In genomic region chr16:38304460-38305194, GRCm38 (mm10) we compare ENCODE assay signal across 9 mouse cellular contexts. TPM values are rescaled to one million over a fixed set of nuclear protein-coding genes. Genes with fewer than 3 reads are reported as not detected.
DNase-seq lines count a peak whose midpoint lies in the region; ATAC-seq and TF ChIP-seq lines count a peak whose summit lies in the region.
"Had no signal": no experiment of that assay in that cellular context is flagged by ENCODE, and none has a peak within 500 bp of the region (broad histone marks: within the 10 kb centered on the region; RNA-seq: fewer than 3 reads in every experiment).

No protein-coding gene starts in this region.

- H3K9ac ChIP-seq in liver, embryonic 16.5 days (ENCODE audit: low read depth, low read length) = no peak overlapping the region
- no peak overlapping the region for H3K9ac ChIP-seq in liver, embryonic 12.5 days
- no peak overlapping the region for H3K9ac ChIP-seq in stomach, embryonic 14.5 days (replicated peaks; ENCODE audit: low read depth, low read length)
- no peak overlapping the region for H3K9ac ChIP-seq in neural tube, embryonic 15.5 days (replicated peaks)

- 65% methylated on average over 17 of the region's 17 CpGs for WGBS in liver, embryonic 16.5 days (ENCODE audit: insufficient replicate concordance)
- WGBS in liver, embryonic 12.5 days (ENCODE audit: insufficient replicate concordance) = 68% methylated on average over 17 of the region's 17 CpGs
- 54% methylated on average over 17 of the region's 17 CpGs for whole genome bisulfite sequencing in stomach, embryonic 14.5 days
- WGBS in neural tube, embryonic 15.5 days = 70% methylated on average over 17 of the region's 17 CpGs
- WGBS in thymus, adult 2 months = 83% methylated on average over 17 of the region's 17 CpGs

- H3K4me2 ChIP-seq in liver, embryonic 16.5 days (ENCODE audit: low read depth, low read length) = no peak overlapping the region
- no peak overlapping the region for H3K4me2 ChIP-seq in liver, embryonic 12.5 days
- H3K4me2 ChIP-seq in stomach, embryonic 14.5 days (replicated peaks; ENCODE audit: low read depth, low read length) = peak overlapping the region; percentile 8; the same call in 1 of the 2 replicates
- H3K4me2 ChIP-seq in neural tube, embryonic 15.5 days = no peak overlapping the region

- no peak for TF ChIP-seq POLR2A in brain, embryonic 14.5 days (IDR thresholded peaks at IDR 0.05; ENCODE audit: borderline replicate concordance, extremely low read depth, insufficient read depth, insufficient read length, poor library complexity, severe bottlenecking)
- no peak for TF ChIP-seq POLR2A in thymus, adult 2 months (IDR thresholded peaks at IDR 0.05; ENCODE audit: control insufficient read depth, extremely low read depth, insufficient read depth, low read length, poor library complexity)

- no peaks in the 10 kb centered on the region for H3K4me1 ChIP-seq in liver, embryonic 16.5 days (ENCODE audit: control insufficient read depth, low read depth, low read length)
- H3K4me1 ChIP-seq in liver, embryonic 12.5 days = no peaks in the 10 kb centered on the region
- H3K4me1 ChIP-seq in stomach, embryonic 14.5 days (ENCODE audit: control insufficient read depth, insufficient read depth, low read length) = no peaks in the 10 kb centered on the region
- peaks cover 8% of the 10 kb centered on the region for H3K4me1 ChIP-seq in neural tube, embryonic 15.5 days
- H3K4me1 ChIP-seq in thymus, adult 2 months (replicated peaks; ENCODE audit: control insufficient read depth, insufficient read depth, low read length) = no peaks in the 10 kb centered on the region

- no peak for TF ChIP-seq CTCF in brain, embryonic 14.5 days (IDR thresholded peaks at IDR 0.05; ENCODE audit: borderline replicate concordance, extremely low read depth, insufficient read depth, insufficient read length)
- no peak for TF ChIP-seq CTCF in thymus, adult 2 months (IDR thresholded peaks at IDR 0.05; ENCODE audit: borderline replicate concordance, control insufficient read depth, extremely low read depth, insufficient read depth, low read length, poor library complexity)

- ATAC-seq in liver, embryonic 16.5 days (ENCODE audit: low read depth) = 0 out of 2 replicates have a peak, but pooled peaks have one; percentile 27
- ATAC-seq in liver, embryonic 12.5 days = no peak
- ATAC-seq in stomach, embryonic 14.5 days (ENCODE audit: insufficient number of reproducible peaks, insufficient read depth, low FRiP score, low read depth) = peak; percentile 38; the same call in 1 of the 2 replicates
- ATAC-seq in neural tube, embryonic 15.5 days (ENCODE audit: low FRiP score) = no peak

- H3K4me3 ChIP-seq in liver, embryonic 16.5 days (ENCODE audit: low read depth, low read length) = no peak overlapping the region
- no peak overlapping the region for H3K4me3 ChIP-seq in liver, embryonic 12.5 days
- H3K4me3 ChIP-seq in stomach, embryonic 14.5 days (ENCODE audit: low read depth, low read length) = no peak overlapping the region
- no peak overlapping the region for H3K4me3 ChIP-seq in neural tube, embryonic 15.5 days (replicated peaks)
- H3K4me3 ChIP-seq in thymus, adult 2 months (ENCODE audit: control insufficient read depth, insufficient read depth, low read length) = no peak overlapping the region

- DNase-seq in brain, embryonic 14.5 days (ENCODE audit: low read depth) = peak; percentile 11
- DNase-seq in kidney, adult 9 months = peak; percentile 75
- DNase-seq in layer of hippocampus, adult 9-10 months (ENCODE audit: low spot score) = no peak
- no peak for DNase-seq in thymus, adult 2 months

- H3K9me3 ChIP-seq in liver, embryonic 16.5 days (replicated peaks; ENCODE audit: control insufficient read depth, low read length) = no peaks in the 10 kb centered on the region
- no peaks in the 10 kb centered on the region for H3K9me3 ChIP-seq in liver, embryonic 12.5 days (replicated peaks)
- H3K9me3 ChIP-seq in stomach, embryonic 14.5 days (ENCODE audit: control insufficient read depth, low read depth, low read length) = no peaks in the 10 kb centered on the region
- no peaks in the 10 kb centered on the region for H3K9me3 ChIP-seq in neural tube, embryonic 15.5 days (replicated peaks)

- no peak overlapping the region for H3K27ac ChIP-seq in liver, embryonic 16.5 days (ENCODE audit: low read length)
- no peak overlapping the region for H3K27ac ChIP-seq in liver, embryonic 12.5 days
- H3K27ac ChIP-seq in stomach, embryonic 14.5 days (ENCODE audit: low read length) = no peak overlapping the region
- no peak overlapping the region for H3K27ac ChIP-seq in neural tube, embryonic 15.5 days (replicated peaks)
- H3K27ac ChIP-seq in thymus, adult 2 months (ENCODE audit: control insufficient read depth, insufficient read depth, low read length) = no peak overlapping the region
- H3K27ac ChIP-seq: macrophage had no signal

- H3K27me3 ChIP-seq in liver, embryonic 16.5 days (ENCODE audit: control insufficient read depth, insufficient read depth, low read depth, low read length) = no peaks in the 10 kb centered on the region
- peaks cover 12% of the 10 kb centered on the region; the same call in 1 of the 2 replicates for H3K27me3 ChIP-seq in liver, embryonic 12.5 days (replicated peaks)
- H3K27me3 ChIP-seq in stomach, embryonic 14.5 days (ENCODE audit: control insufficient read depth, insufficient read depth, low read length) = no peaks in the 10 kb centered on the region
- no peaks in the 10 kb centered on the region for H3K27me3 ChIP-seq in neural tube, embryonic 15.5 days (replicated peaks)
- H3K27me3 ChIP-seq in thymus, adult 2 months (ENCODE audit: control insufficient read depth, insufficient read depth, low read length) = no peaks in the 10 kb centered on the region

- no peaks in the 10 kb centered on the region for H3K36me3 ChIP-seq in liver, embryonic 16.5 days (ENCODE audit: control insufficient read depth, insufficient read depth)
- H3K36me3 ChIP-seq in liver, embryonic 12.5 days = no peaks in the 10 kb centered on the region
- no peaks in the 10 kb centered on the region for H3K36me3 ChIP-seq in stomach, embryonic 14.5 days (ENCODE audit: control insufficient read depth, insufficient read depth, low read length)
- H3K36me3 ChIP-seq in neural tube, embryonic 15.5 days = no peaks in the 10 kb centered on the region
- H3K36me3 ChIP-seq in thymus, adult 2 months (ENCODE audit: control insufficient read depth, insufficient read depth, low read length) = no peaks in the 10 kb centered on the region

RNA-seq across cellular contexts. Expression of gene Nr1i2, which starts 10.0 kb away (rescaled TPM):
- polyA plus RNA-seq in liver, embryonic 16.5 days (2015; fragmentation: Nextera tagmentation; extraction: Ambion mirVana) = 6.9 TPM in 2 replicates
- polyA plus RNA-seq in liver, embryonic 12.5 days (2016; fragmentation: Nextera tagmentation; extraction: Ambion mirVana) = 1.4 and 1.8 TPM in 2 replicates
- not detected in 2 replicates for polyA plus RNA-seq in brain, embryonic 14.5 days (2012; rRNA removed)
- 2.6 and 4.1 TPM in 2 replicates for polyA plus RNA-seq in stomach, embryonic 14.5 days (2014; fragmentation: Nextera tagmentation; extraction: Ambion mirVana)
- polyA plus RNA-seq in neural tube, embryonic 15.5 days (2015; fragmentation: Nextera tagmentation; extraction: Ambion mirVana) = 0.63 TPM in 1 of 2 replicates, not detected in the other
- 0.16 and 0.19 TPM in 2 replicates for polyA plus RNA-seq in thymus, adult 2 months (2012; rRNA removed)
- polyA plus RNA-seq: macrophage had no signal

RNA-seq across cellular contexts. Expression of gene Maats1, which starts 37.3 kb away (rescaled TPM):
- 0.06 TPM in 1 of 2 replicates, not detected in the other for polyA plus RNA-seq in liver, embryonic 16.5 days (2015; fragmentation: Nextera tagmentation; extraction: Ambion mirVana)
- polyA plus RNA-seq in liver, embryonic 12.5 days (2016; fragmentation: Nextera tagmentation; extraction: Ambion mirVana) = 0.05 TPM in 1 of 2 replicates, not detected in the other
- polyA plus RNA-seq in brain, embryonic 14.5 days (2012; rRNA removed) = 0.49 and 1.4 TPM in 2 replicates
- 0.18 TPM in 1 of 2 replicates, not detected in the other for polyA plus RNA-seq in stomach, embryonic 14.5 days (2014; fragmentation: Nextera tagmentation; extraction: Ambion mirVana)
- 0.40 and 0.88 TPM in 2 replicates for polyA plus RNA-seq in neural tube, embryonic 15.5 days (2015; fragmentation: Nextera tagmentation; extraction: Ambion mirVana)
- polyA plus RNA-seq in thymus, adult 2 months (2012; rRNA removed) = 0.05 and 0.12 TPM in 2 replicates
- polyA plus RNA-seq: macrophage had no signal

RNA-seq across cellular contexts. Expression of gene Cox17, which starts 42.2 kb away (rescaled TPM):
- 209 and 258 TPM in 2 replicates for polyA plus RNA-seq in liver, embryonic 16.5 days (2015; fragmentation: Nextera tagmentation; extraction: Ambion mirVana)
- polyA plus RNA-seq in liver, embryonic 12.5 days (2016; fragmentation: Nextera tagmentation; extraction: Ambion mirVana) = 404 and 417 TPM in 2 replicates
- polyA plus RNA-seq in brain, embryonic 14.5 days (2012; rRNA removed) = 62.9 and 69.0 TPM in 2 replicates
- 135 and 147 TPM in 2 replicates for polyA plus RNA-seq in stomach, embryonic 14.5 days (2014; fragmentation: Nextera tagmentation; extraction: Ambion mirVana)
- 95.8 and 101 TPM in 2 replicates for polyA plus RNA-seq in neural tube, embryonic 15.5 days (2015; fragmentation: Nextera tagmentation; extraction: Ambion mirVana)
- 61.0 and 68.7 TPM in 2 replicates for polyA plus RNA-seq in thymus, adult 2 months (2012; rRNA removed)

RNA-seq across cellular contexts. Expression of gene Gm21987, which starts 42.2 kb away (rescaled TPM):
- not detected in 2 replicates for polyA plus RNA-seq in liver, embryonic 16.5 days (2015; fragmentation: Nextera tagmentation; extraction: Ambion mirVana)
- not detected in 2 replicates for polyA plus RNA-seq in liver, embryonic 12.5 days (2016; fragmentation: Nextera tagmentation; extraction: Ambion mirVana)
- not detected in 2 replicates for polyA plus RNA-seq in brain, embryonic 14.5 days (2012; rRNA removed)
- not detected in 2 replicates for polyA plus RNA-seq in stomach, embryonic 14.5 days (2014; fragmentation: Nextera tagmentation; extraction: Ambion mirVana)
- polyA plus RNA-seq in neural tube, embryonic 15.5 days (2015; fragmentation: Nextera tagmentation; extraction: Ambion mirVana) = 0.72 TPM in 1 of 2 replicates, not detected in the other
- polyA plus RNA-seq in thymus, adult 2 months (2012; rRNA removed) = not detected in 2 replicates
- polyA plus RNA-seq: macrophage had no signal

RNA-seq across cellular contexts. Expression of gene Popdc2, which starts 57.4 kb away (rescaled TPM):
- 21.8 and 26.4 TPM in 2 replicates for polyA plus RNA-seq in liver, embryonic 16.5 days (2015; fragmentation: Nextera tagmentation; extraction: Ambion mirVana)
- 20.3 and 24.8 TPM in 2 replicates for polyA plus RNA-seq in liver, embryonic 12.5 days (2016; fragmentation: Nextera tagmentation; extraction: Ambion mirVana)
- polyA plus RNA-seq in brain, embryonic 14.5 days (2012; rRNA removed) = 0.81 and 0.85 TPM in 2 replicates
- 5.4 and 5.7 TPM in 2 replicates for polyA plus RNA-seq in stomach, embryonic 14.5 days (2014; fragmentation: Nextera tagmentation; extraction: Ambion mirVana)
- polyA plus RNA-seq in neural tube, embryonic 15.5 days (2015; fragmentation: Nextera tagmentation; extraction: Ambion mirVana) = 1.0 and 2.0 TPM in 2 replicates
- polyA plus RNA-seq in thymus, adult 2 months (2012; rRNA removed) = 3.1 and 33.2 TPM in 2 replicates
- polyA plus RNA-seq: macrophage had no signal

Comparison
In these comparisons a context has a peak if more than half of its experiments do, and no peak if none do; other contexts are left out.
1. ATAC-seq: peak in liver, embryonic 16.5 days (single experiment) and stomach, embryonic 14.5 days (single experiment); none in liver, embryonic 12.5 days (single experiment) and neural tube, embryonic 15.5 days (single experiment).
2. DNase-seq: peak in brain, embryonic 14.5 days (single experiment) and kidney, adult 9 months (single experiment); none in layer of hippocampus, adult 9-10 months (single experiment) and thymus, adult 2 months (single experiment).